Mouse (Mus musculus) hindbrain, embryonic 16.5 days (tissue): ENCODE data around the gene Csnk1g1. TPM values are rescaled to one million over a fixed set of nuclear protein-coding genes. Genes with fewer than 3 reads are reported as not detected.

ENCODE experiments used
- ATAC-seq: fragments of 200-750 bp; cut with Nextera tagmentation; 2 replicates; pipeline ENCODE4 v1.8.0; 2017; ENCODE audit warnings: moderate TSS enrichment, moderate library complexity
- H3K27ac ChIP-seq: fragments of 300-500 bp; sonication (generic); 2 replicates; pipeline ENCODE4 v1.5.1; 2014; ENCODE audit warnings: low read depth, mild to moderate bottlenecking, control low read depth, low read length, moderate library complexity
- H3K27me3 ChIP-seq: fragments of 300-500 bp; sonication (generic); replicated peaks from 2 replicates; pipeline ENCODE4 v1.6.1; 2014; ENCODE audit warnings: low read length; ENCODE audit not compliant: control insufficient read depth, insufficient read depth
- H3K36me3 ChIP-seq: fragments of 300-500 bp; sonication (generic); 2 replicates; pipeline ENCODE4 v1.6.1; 2014; ENCODE audit warnings: mild to moderate bottlenecking, low read length, moderate library complexity, mixed read lengths; ENCODE audit not compliant: control insufficient read depth, insufficient read depth
- H3K4me1 ChIP-seq: fragments of 300-500 bp; sonication (generic); 2 replicates; pipeline ENCODE4 v1.6.1; 2014; ENCODE audit warnings: low read depth, low read length; ENCODE audit not compliant: control insufficient read depth, insufficient read depth
- H3K4me2 ChIP-seq: fragments of 300-500 bp; sonication (generic); 2 replicates; pipeline ENCODE4 v1.6.1; 2014; ENCODE audit warnings: mild to moderate bottlenecking, low read length, control low read depth, moderate library complexity
- H3K4me3 ChIP-seq: fragments of 300-500 bp; sonication (generic); 2 replicates; pipeline ENCODE4 v1.5.1; 2014; ENCODE audit warnings: mild to moderate bottlenecking, low read length, control low read depth, moderate library complexity
- H3K9ac ChIP-seq: fragments of 300-500 bp; sonication (generic); 2 replicates; pipeline ENCODE4 v1.6.1; 2014; ENCODE audit warnings: low read depth, mild to moderate bottlenecking, control low read depth, low read length, moderate library complexity
- H3K9me3 ChIP-seq: fragments of 300-500 bp; sonication (generic); 2 replicates; pipeline ENCODE4 v1.6.1; 2014; ENCODE audit warnings: mild to moderate bottlenecking, low read length, moderate library complexity; ENCODE audit not compliant: control insufficient read depth
- WGBS: fragments of 180-500 bp; shearing (Covaris S2); extraction: QIAGEN DNeasy Blood & Tissue Kit; methylation state at CpG from one replicate; pipeline ENCODE4 v1.1.7; 2014; 5-methylcytosine and 5-hydroxymethylcytosine counted together
- polyA plus RNA-seq: library from polyadenylated mRNA; unstranded; fragments of >200 nt; fragmentation: Nextera tagmentation; extraction: Ambion mirVana; gene quantifications from 2 replicates; pipeline ENCODE4 v1.2.1, GENCODE M21; 2015

Gene Csnk1g1
- polyA plus RNA-seq, 1 experiment from 2014 or later = 20.7 TPM

DNA sequence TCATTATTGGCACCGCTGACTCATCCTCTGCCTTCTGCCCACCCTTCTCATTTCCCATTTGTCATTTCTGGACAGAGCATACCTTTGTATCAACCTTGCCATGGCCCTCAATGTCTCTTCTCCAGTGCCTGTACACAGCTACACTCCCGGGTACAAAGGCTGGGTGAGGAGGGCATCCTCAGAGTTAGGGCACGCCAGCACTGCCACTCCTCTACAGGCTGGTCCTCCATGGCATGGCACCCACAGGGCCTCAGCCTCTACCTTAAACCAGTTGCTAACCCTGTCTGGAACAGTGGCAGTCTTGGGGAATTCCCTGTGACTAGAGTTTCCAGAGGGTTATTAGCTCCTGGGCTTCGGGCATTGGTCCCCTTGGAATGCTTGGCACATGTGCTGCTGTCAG, 129.9 kb downstream of the Csnk1g1 start:
- Histone ChIP-seq H3K27me3 (no peaks in the 10 kb centered on the region), H3K27ac (no peak overlapping the region), H3K4me1 (no peaks in the 10 kb centered on the region), H3K36me3 (peaks cover 6% of the 10 kb centered on the region; the same call in 1 of the 2 replicates), H3K4me2 (no peak overlapping the region), H3K4me3 (no peak overlapping the region), H3K9me3 (no peaks in the 10 kb centered on the region), H3K9ac (no peak overlapping the region)
- 94% methylated on average over 4 of the region's 4 CpGs for WGBS
- no peak for ATAC-seq

DNA sequence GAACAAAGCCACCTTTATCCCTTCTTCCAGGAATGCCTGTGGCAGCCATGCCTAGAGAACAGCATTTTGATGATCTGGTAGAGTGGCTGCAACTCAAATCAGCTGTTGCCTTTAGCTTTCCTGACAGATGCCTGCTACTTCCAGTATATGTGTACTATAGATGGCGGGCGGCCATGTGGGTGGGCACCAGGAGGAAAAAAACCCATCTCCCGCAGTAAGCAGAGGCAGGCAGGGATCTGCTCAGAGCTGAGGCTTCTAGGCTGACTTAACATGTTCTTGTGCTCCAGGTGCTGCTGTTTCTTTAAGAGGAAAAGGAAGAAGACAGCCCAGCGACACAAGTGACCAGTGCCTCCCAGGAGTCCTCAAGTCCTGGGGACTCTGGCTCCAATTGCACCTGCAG, 130.6 kb downstream of the Csnk1g1 start:
- ATAC-seq = no peak
- no peak overlapping the region for H3K9ac ChIP-seq
- peaks cover 6% of the 10 kb centered on the region; the same call in 1 of the 2 replicates for H3K36me3 ChIP-seq
- H3K4me3 ChIP-seq = no peak overlapping the region
- no peak overlapping the region for H3K27ac ChIP-seq
- WGBS = 79% methylated on average over 4 of the region's 4 CpGs
- no peak overlapping the region for H3K4me2 ChIP-seq
- H3K27me3 ChIP-seq = no peaks in the 10 kb centered on the region
- H3K4me1 ChIP-seq = no peaks in the 10 kb centered on the region
- H3K9me3 ChIP-seq = no peaks in the 10 kb centered on the region

DNA sequence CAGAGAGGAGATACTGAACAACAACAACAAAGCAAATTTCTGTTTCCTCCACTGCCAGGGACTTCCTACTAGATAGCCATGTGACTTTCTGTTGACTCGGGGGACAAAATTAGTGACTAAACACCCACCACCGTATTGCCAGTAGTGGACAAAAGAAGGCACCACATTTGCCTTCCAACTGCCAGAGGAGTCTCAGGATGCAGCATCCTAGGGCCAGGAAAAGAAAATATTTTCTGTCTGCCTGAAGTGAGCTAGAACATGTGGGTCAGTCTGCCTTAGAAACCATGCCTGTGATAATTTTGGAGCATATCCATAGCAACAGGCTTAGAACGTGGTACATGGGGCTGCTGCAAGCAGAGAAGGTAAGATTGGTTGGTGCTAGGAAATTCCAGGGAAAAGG, 132.1 kb downstream of the Csnk1g1 start:
- H3K27me3 ChIP-seq = no peaks in the 10 kb centered on the region
- no peak overlapping the region for H3K9ac ChIP-seq
- peaks cover 4% of the 10 kb centered on the region; the same call in 1 of the 2 replicates for H3K36me3 ChIP-seq
- H3K27ac ChIP-seq = no peak overlapping the region
- ATAC-seq = no peak
- no peaks in the 10 kb centered on the region for H3K9me3 ChIP-seq
- no peak overlapping the region for H3K4me2 ChIP-seq
- H3K4me1 ChIP-seq = no peaks in the 10 kb centered on the region
- no peak overlapping the region for H3K4me3 ChIP-seq
- WGBS = 90% methylated on average over 3 of the region's 3 CpGs

DNA sequence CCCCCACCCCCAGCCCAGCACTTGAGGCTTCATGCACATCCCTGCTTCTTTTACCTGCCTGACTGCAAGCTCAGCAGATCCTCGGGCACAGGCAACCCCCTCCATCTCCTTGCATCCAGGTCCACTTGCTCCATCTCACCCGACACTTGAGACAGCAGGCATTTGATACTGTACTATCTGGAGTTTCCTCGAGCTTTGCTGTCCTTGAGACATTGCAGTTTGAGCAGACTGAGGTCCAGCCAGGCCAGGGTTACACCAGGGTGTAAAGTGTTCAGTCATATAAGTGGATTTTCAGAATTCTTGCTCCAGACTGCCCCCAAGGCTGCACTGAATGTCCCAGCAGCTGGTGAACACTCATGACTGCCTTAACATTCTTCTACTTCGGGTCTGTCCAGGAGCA, 133.6 kb downstream of the Csnk1g1 start:
- no peaks in the 10 kb centered on the region for H3K4me1 ChIP-seq
- no peak overlapping the region for H3K4me3 ChIP-seq
- no peak overlapping the region for H3K9ac ChIP-seq
- H3K36me3 ChIP-seq = peaks cover 3% of the 10 kb centered on the region; the same call in 1 of the 2 replicates
- WGBS = 88% methylated on average over 4 of the region's 4 CpGs
- no peaks in the 10 kb centered on the region for H3K27me3 ChIP-seq
- ATAC-seq = no peak
- H3K9me3 ChIP-seq = no peaks in the 10 kb centered on the region
- no peak overlapping the region for H3K4me2 ChIP-seq
- H3K27ac ChIP-seq = no peak overlapping the region

DNA sequence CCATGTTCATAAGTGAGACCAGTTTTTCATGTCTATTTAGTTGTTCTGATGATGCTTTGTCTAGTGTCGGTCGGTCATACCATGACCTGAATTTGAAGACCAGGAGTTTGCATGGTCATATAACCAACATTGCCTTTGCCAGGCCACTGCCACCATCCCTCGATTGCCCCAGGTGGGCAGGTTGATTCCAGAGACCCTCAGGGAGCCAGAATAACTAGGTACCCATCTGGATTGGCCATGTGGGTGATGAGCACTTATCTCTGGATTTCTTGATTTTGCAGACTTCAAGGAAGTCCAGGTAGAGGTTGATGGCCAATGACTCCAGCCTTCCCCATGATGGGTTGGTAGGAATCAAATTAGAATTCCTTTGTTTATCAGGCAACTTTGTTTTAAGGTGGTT, 134.5 kb downstream of the Csnk1g1 start:
- ATAC-seq = no peak
- Histone ChIP-seq H3K4me2 (no peak overlapping the region), H3K36me3 (peaks cover 3% of the 10 kb centered on the region; the same call in 1 of the 2 replicates), H3K9me3 (no peaks in the 10 kb centered on the region), H3K4me3 (no peak overlapping the region), H3K9ac (no peak overlapping the region), H3K27ac (no peak overlapping the region), H3K27me3 (no peaks in the 10 kb centered on the region), H3K4me1 (no peaks in the 10 kb centered on the region)
- WGBS = 98% methylated on average over 3 of the region's 3 CpGs

DNA sequence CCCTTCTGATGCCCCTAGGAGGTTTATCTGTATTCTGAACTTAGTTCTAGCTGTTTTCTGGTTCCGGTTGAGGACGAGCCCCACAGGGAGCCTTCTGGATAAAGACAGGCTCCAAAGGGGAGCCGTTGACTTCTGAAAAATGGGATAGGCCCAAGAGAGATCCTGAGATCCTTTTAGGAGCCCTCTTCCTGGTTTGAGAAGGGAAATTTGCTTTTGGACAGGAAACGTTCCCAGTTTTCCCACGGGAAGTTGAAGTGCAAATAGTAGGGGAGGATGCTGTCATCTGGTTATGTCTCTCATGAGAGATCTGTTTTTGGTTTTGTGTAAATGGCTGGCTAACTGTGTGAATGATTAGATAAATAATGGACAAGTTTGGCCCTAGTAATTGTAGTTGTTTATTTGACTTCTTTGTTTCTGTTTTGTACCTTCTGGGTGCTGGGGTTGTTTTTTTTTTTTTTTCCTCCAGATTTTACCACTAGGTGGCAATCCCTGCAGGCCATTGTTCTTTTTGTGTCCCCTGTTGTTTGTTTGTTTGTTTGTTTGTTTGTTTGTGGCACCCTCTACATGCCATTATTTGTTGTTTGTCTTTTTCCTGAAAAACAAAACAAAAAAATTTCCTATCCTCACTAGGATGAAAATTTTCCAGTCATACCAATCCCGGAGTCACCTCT, 141.3 kb downstream of the Csnk1g1 start:
- no peak overlapping the region for H3K27ac ChIP-seq
- no peak overlapping the region for H3K4me2 ChIP-seq
- H3K9ac ChIP-seq = no peak overlapping the region
- WGBS = 67% methylated on average over 6 of the region's 6 CpGs
- H3K4me1 ChIP-seq = no peaks in the 10 kb centered on the region
- no peaks in the 10 kb centered on the region for H3K27me3 ChIP-seq
- no peaks in the 10 kb centered on the region for H3K36me3 ChIP-seq
- no peak for ATAC-seq
- H3K9me3 ChIP-seq = no peaks in the 10 kb centered on the region
- no peak overlapping the region for H3K4me3 ChIP-seq

DNA sequence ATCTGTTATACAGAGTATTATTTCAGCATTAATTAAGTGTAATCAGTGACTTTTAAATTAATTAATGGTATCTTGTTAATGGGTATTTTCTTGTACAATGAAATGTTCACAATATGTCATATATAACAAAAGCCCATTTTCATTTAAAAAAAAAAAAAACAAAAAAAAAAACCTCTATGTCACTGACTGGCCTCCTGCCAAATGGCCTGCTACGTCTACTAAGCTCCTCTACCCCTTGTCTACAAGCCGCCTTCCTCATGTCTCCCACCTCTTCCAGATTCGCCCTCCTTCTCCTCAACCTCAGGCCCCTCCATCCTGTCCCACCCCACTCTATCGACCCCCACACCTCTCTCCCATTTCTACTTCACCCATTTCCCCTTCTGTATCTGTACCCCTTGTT, 142.8 kb downstream of the Csnk1g1 start:
- Histone ChIP-seq H3K27ac (no peak overlapping the region), H3K9ac (no peak overlapping the region), H3K4me2 (no peak overlapping the region), H3K9me3 (no peaks in the 10 kb centered on the region), H3K27me3 (no peaks in the 10 kb centered on the region), H3K36me3 (no peaks in the 10 kb centered on the region), H3K4me1 (no peaks in the 10 kb centered on the region), H3K4me3 (no peak overlapping the region)
- no peak for ATAC-seq
- 76% methylated on average over 4 of the region's 4 CpGs for WGBS

DNA sequence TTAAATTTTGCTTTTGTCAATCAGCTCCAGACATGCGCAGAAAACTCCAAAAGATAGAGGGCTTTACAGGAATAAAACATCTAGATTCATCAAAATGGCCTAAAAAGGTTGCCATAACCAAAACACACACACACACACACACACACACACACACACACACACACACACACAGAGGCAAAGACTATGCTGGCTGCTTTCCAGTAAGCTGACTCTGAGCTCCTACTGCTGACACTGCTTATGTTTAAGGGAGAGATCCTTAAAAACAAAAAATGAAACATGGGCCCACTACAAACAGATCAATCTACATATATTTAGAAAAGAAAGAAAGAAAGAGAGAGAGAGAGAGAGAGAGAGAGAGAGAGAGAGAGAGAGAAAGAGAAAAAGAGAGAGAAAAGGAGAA, 144.0 kb downstream of the Csnk1g1 start:
- H3K36me3 ChIP-seq = no peaks in the 10 kb centered on the region
- no peak for ATAC-seq
- H3K27ac ChIP-seq = no peak overlapping the region
- no peak overlapping the region for H3K4me2 ChIP-seq
- H3K4me1 ChIP-seq = no peaks in the 10 kb centered on the region
- H3K4me3 ChIP-seq = no peak overlapping the region
- no peak overlapping the region for H3K9ac ChIP-seq
- no peaks in the 10 kb centered on the region for H3K9me3 ChIP-seq
- 97% methylated on average over 1 of the region's 1 CpGs for WGBS
- no peaks in the 10 kb centered on the region for H3K27me3 ChIP-seq

DNA sequence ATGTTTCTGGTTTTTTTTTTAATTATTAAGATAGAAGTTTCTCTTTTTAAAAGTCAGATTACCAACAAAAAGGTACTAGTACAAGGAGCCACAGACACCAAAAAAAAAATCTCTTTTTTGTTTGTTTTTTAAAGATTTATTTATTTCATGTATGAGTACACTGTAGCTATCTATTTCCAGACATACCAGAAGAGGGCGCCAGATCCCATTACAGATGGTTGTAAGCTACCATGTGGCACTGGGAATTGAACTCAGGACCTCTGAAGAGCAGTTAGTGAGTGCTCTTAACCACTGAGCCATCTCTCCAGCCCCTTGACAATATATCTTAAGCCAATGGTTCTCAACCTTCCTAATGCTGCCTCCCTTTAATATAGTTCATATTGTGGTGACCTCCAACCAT, 144.9 kb downstream of the Csnk1g1 start:
- no peaks in the 10 kb centered on the region for H3K27me3 ChIP-seq
- H3K4me3 ChIP-seq = no peak overlapping the region
- H3K9ac ChIP-seq = no peak overlapping the region
- no peak overlapping the region for H3K27ac ChIP-seq
- no peaks in the 10 kb centered on the region for H3K36me3 ChIP-seq
- 43% methylated on average over 1 of the region's 1 CpGs for WGBS
- ATAC-seq = no peak
- H3K4me2 ChIP-seq = no peak overlapping the region
- H3K4me1 ChIP-seq = no peaks in the 10 kb centered on the region
- no peaks in the 10 kb centered on the region for H3K9me3 ChIP-seq
